Mouse (Mus musculus): ENCODE results near the gene P2ry12. TPM values are rescaled to one million over a fixed set of nuclear protein-coding genes. Genes with fewer than 3 reads are reported as not detected.

Gene P2ry12
- total and polyA plus RNA-seq, 3 experiments, result not detected

GRCm38 (mm10) chr3:59181134-59181533 is 81.5 kb downstream of the P2ry12 start:
- Histone ChIP-seq H3K9me3 (replicated peaks; ENCODE audit: insufficient read depth, low read length) (no peaks in the 10 kb centered on the region), H3K27me3 (ENCODE audit: control insufficient read depth in 1 of 2, insufficient read depth in 2 of 2, low read length in 2 of 2) (peaks cover 2 to 3% of the 10 kb centered on the region in 2 experiments; a peak in 2 of 4 replicates), H3K4me3 (ENCODE audit: control insufficient read depth in 1 of 2, insufficient read depth in 1 of 2, low read depth in 2 of 2, low read length in 2 of 2) (no peak overlapping the region), H3K27ac (ENCODE audit: control insufficient read depth, low read depth, low read length) (no peak overlapping the region), H3K36me3 (ENCODE audit: control insufficient read depth in 1 of 2, insufficient read depth in 2 of 2, low read length in 2 of 2) (no peaks in the 10 kb centered on the region), H3K9ac (ENCODE audit: control insufficient read depth, low read depth, low read length, poor library complexity, severe bottlenecking) (no peak overlapping the region), H3K4me1 (ENCODE audit: control insufficient read depth in 1 of 2, insufficient read depth in 2 of 2, low read length in 2 of 2) (no peaks in the 10 kb centered on the region; a peak in 1 of 4 replicates), H3K79me2 (ENCODE audit: control insufficient read depth, insufficient read depth, low read length, poor library complexity) (no peaks in the 10 kb centered on the region)
- no peak for DNase-seq (ENCODE audit: low read depth, low spot score)
- no peak for TF ChIP-seq USF1 (IDR thresholded peaks at IDR 0.05; ENCODE audit: low read depth, low read length)
- TF ChIP-seq MYC (IDR thresholded peaks at IDR 0.05; ENCODE audit: low read depth, low read length), result no peak
- TF ChIP-seq JUND (IDR thresholded peaks at IDR 0.05; ENCODE audit: low read depth, low read length), result no peak
- TF ChIP-seq ZNF384 (IDR thresholded peaks at IDR 0.05; ENCODE audit: low read depth, low read length), result no peak
- TF ChIP-seq RCOR1 (IDR thresholded peaks at IDR 0.05; ENCODE audit: low read depth, low read length), result no peak
- no peak for TF ChIP-seq UBTF (IDR thresholded peaks at IDR 0.05; ENCODE audit: borderline replicate concordance, insufficient read depth, low read depth, low read length)
- no peak for TF ChIP-seq EP300 (IDR thresholded peaks at IDR 0.05; ENCODE audit: low read depth in 1 of 2, low read length in 2 of 2)
- no peak for TF ChIP-seq POLR2A (IDR thresholded peaks at IDR 0.05; ENCODE audit: control insufficient read depth in 1 of 2, insufficient read depth in 1 of 2, low read depth in 1 of 2, low read length in 2 of 2, poor library complexity in 1 of 2)
- TF ChIP-seq MXI1 (IDR thresholded peaks at IDR 0.05; ENCODE audit: low read depth, low read length), result no peak
- TF ChIP-seq MAX (IDR thresholded peaks at IDR 0.05; ENCODE audit: low read length), result no peak
- no peak for TF ChIP-seq CHD1 (IDR thresholded peaks at IDR 0.05; ENCODE audit: low read depth, low read length)
- no peak for TF ChIP-seq TCF12 (IDR thresholded peaks at IDR 0.05; ENCODE audit: low read depth, low read length)
- no peak for TF ChIP-seq CTCF (IDR thresholded peaks at IDR 0.05 in 2 of 3, conservative IDR thresholded peaks at IDR 0.05 in 1 of 3; ENCODE audit: control insufficient read depth in 1 of 3, insufficient read depth in 1 of 3, low read depth in 2 of 3, low read length in 3 of 3, poor library complexity in 1 of 3, severe bottlenecking in 1 of 3)
- TF ChIP-seq TAL1 (IDR thresholded peaks at IDR 0.05; ENCODE audit: low read length), result no peak
- TF ChIP-seq SMC3 (IDR thresholded peaks at IDR 0.05; ENCODE audit: low read depth, low read length), result no peak
- TF ChIP-seq BHLHE40 (IDR thresholded peaks at IDR 0.05; ENCODE audit: borderline replicate concordance, low read depth, low read length), result no peak
- no peak for TF ChIP-seq ELF1 (IDR thresholded peaks at IDR 0.05; ENCODE audit: low read depth, low read length)
- TF ChIP-seq GABPA (IDR thresholded peaks at IDR 0.05; ENCODE audit: low read depth, low read length), result no peak

GRCm38 (mm10) chr3:59176871-59177270 is 85.8 kb downstream of the P2ry12 start:
- Histone ChIP-seq H3K27ac (ENCODE audit: control insufficient read depth, low read depth, low read length) (no peak overlapping the region), H3K79me2 (ENCODE audit: control insufficient read depth, insufficient read depth, low read length, poor library complexity) (no peaks in the 10 kb centered on the region), H3K9ac (ENCODE audit: control insufficient read depth, low read depth, low read length, poor library complexity, severe bottlenecking) (no peak overlapping the region), H3K4me3 (ENCODE audit: control insufficient read depth in 1 of 2, insufficient read depth in 1 of 2, low read depth in 2 of 2, low read length in 2 of 2) (no peak overlapping the region), H3K27me3 (ENCODE audit: control insufficient read depth in 1 of 2, insufficient read depth in 2 of 2, low read length in 2 of 2) (peaks cover 0 to 3% of the 10 kb centered on the region in 2 experiments; a peak in 1 of 4 replicates), H3K36me3 (ENCODE audit: control insufficient read depth in 1 of 2, insufficient read depth in 2 of 2, low read length in 2 of 2) (no peaks in the 10 kb centered on the region), H3K4me1 (ENCODE audit: control insufficient read depth in 1 of 2, insufficient read depth in 2 of 2, low read length in 2 of 2) (no peaks in the 10 kb centered on the region; a peak in 1 of 4 replicates), H3K9me3 (replicated peaks; ENCODE audit: insufficient read depth, low read length) (no peaks in the 10 kb centered on the region)
- TF ChIP-seq ZMIZ1 (IDR thresholded peaks at IDR 0.05; ENCODE audit: low read depth, low read length), result no peak
- no peak for TF ChIP-seq JUND (IDR thresholded peaks at IDR 0.05; ENCODE audit: low read depth, low read length)
- TF ChIP-seq MXI1 (IDR thresholded peaks at IDR 0.05; ENCODE audit: low read depth, low read length), result no peak
- no peak for TF ChIP-seq MYC (IDR thresholded peaks at IDR 0.05; ENCODE audit: low read depth, low read length)
- no peak for TF ChIP-seq KAT2A (conservative IDR thresholded peaks at IDR 0.05; ENCODE audit: low read depth, low read length)
- TF ChIP-seq MAZ (IDR thresholded peaks at IDR 0.05; ENCODE audit: low read depth, low read length), result no peak
- no peak for TF ChIP-seq MAFK (IDR thresholded peaks at IDR 0.05; ENCODE audit: borderline replicate concordance, low read depth, low read length)
- TF ChIP-seq EP300 (IDR thresholded peaks at IDR 0.05; ENCODE audit: low read depth in 1 of 2, low read length in 2 of 2), result no peak
- TF ChIP-seq ELF1 (IDR thresholded peaks at IDR 0.05; ENCODE audit: low read depth, low read length), result no peak
- TF ChIP-seq SMC3 (IDR thresholded peaks at IDR 0.05; ENCODE audit: low read depth, low read length), result no peak
- TF ChIP-seq NRF1 (IDR thresholded peaks at IDR 0.05; ENCODE audit: insufficient read depth, low read depth, low read length, poor library complexity, severe bottlenecking), result no peak
- no peak for TF ChIP-seq GATA1 (IDR thresholded peaks at IDR 0.05; ENCODE audit: low read depth, low read length)
- TF ChIP-seq ZNF384 (IDR thresholded peaks at IDR 0.05; ENCODE audit: low read depth, low read length), result no peak
- no peak for TF ChIP-seq MAX (IDR thresholded peaks at IDR 0.05; ENCODE audit: low read length)
- no peak for TF ChIP-seq TAL1 (IDR thresholded peaks at IDR 0.05; ENCODE audit: low read length)
- no peak for TF ChIP-seq POLR2AphosphoS2 (IDR thresholded peaks at IDR 0.05; ENCODE audit: low read length)
- TF ChIP-seq CTCF (IDR thresholded peaks at IDR 0.05 in 2 of 3, conservative IDR thresholded peaks at IDR 0.05 in 1 of 3; ENCODE audit: control insufficient read depth in 1 of 3, insufficient read depth in 1 of 3, low read depth in 2 of 3, low read length in 3 of 3, poor library complexity in 1 of 3, severe bottlenecking in 1 of 3), result no peak
- TF ChIP-seq ETS1 (IDR thresholded peaks at IDR 0.05; ENCODE audit: low read depth, low read length), result no peak
- DNase-seq (ENCODE audit: low read depth, low spot score), result no peak
